Comparison of ENCODE assay signal across 33 mouse cellular contexts in the genomic region with DNA sequence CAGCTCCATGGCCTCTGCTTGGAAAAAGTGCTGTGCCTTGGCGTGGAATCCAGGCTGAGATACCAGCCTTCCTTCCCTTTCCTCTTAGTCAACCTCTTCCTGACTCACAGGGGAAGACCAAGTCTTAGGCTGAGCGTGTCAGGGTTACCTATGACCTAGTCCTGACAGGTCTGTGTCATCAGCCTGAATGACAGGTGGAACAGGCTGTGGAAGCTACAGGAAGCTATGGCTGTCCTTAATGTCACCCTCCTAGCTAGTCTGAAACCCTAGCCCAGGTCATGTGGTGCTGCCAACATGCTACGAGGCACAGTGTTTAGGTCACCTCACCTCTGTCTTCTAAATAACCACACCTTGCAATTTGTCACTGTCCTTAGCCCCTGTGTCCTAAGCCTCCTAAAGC.
"Had no signal": no experiment of that assay in that cellular context is flagged by ENCODE, and none has a peak within 500 bp of the region (broad histone marks: within the 10 kb centered on the region; RNA-seq: fewer than 3 reads in every experiment).

No protein-coding gene starts in this region.

- DNase-seq: heart, postnatal 10 days; heart, postnatal 14 days; heart, postnatal 36 days; kidney, adult 11 months; kidney, adult 18-20 months; kidney, adult 2 months; kidney, adult 8-10 months; kidney, adult 9 months; kidney, postnatal 10 days; kidney, postnatal 14 days; kidney, postnatal 25 days; kidney, postnatal 36 days; kidney, postnatal 4 days; layer of hippocampus, adult 9-11 months; layer of hippocampus, postnatal 36 days had no signal

- H3K36me3 ChIP-seq: heart, embryonic 10.5 days; heart, embryonic 12.5 days; heart, embryonic 13.5 days; heart, embryonic 15.5 days; hindbrain, embryonic 10.5 days; hindbrain, embryonic 12.5 days; hindbrain, embryonic 13.5 days; hindbrain, embryonic 15.5 days; intestine, embryonic 15.5 days; kidney, embryonic 15.5 days had no signal

- H3K9me3 ChIP-seq: heart, embryonic 10.5 days; heart, embryonic 13.5 days; heart, embryonic 15.5 days; hindbrain, embryonic 10.5 days; hindbrain, embryonic 12.5 days; hindbrain, embryonic 13.5 days; hindbrain, embryonic 15.5 days; intestine, embryonic 15.5 days; kidney, embryonic 15.5 days had no signal

- ATAC-seq: hindbrain, embryonic 16.5 days; hindbrain, postnatal 0 days; inflammation-experienced regulatory T-cells, adult 6 months; intestine, embryonic 15.5 days; intestine, embryonic 16.5 days; intestine, postnatal 0 days had no signal

- H3K4me3 ChIP-seq: heart, embryonic 10.5 days; heart, embryonic 12.5 days; heart, embryonic 13.5 days; heart, embryonic 15.5 days; hindbrain, embryonic 10.5 days; hindbrain, embryonic 12.5 days; hindbrain, embryonic 13.5 days; hindbrain, embryonic 15.5 days; intestine, embryonic 15.5 days; kidney, embryonic 15.5 days; layer of hippocampus, adult 2 months had no signal

- H3K9ac ChIP-seq: heart, embryonic 12.5 days; heart, embryonic 13.5 days; heart, embryonic 15.5 days; hindbrain, embryonic 12.5 days; hindbrain, embryonic 13.5 days; hindbrain, embryonic 14.5 days; hindbrain, embryonic 15.5 days; intestine, embryonic 15.5 days; kidney, embryonic 15.5 days had no signal

- H3K27me3 ChIP-seq: heart, embryonic 12.5 days; heart, embryonic 13.5 days; heart, embryonic 15.5 days; hindbrain, embryonic 12.5 days; hindbrain, embryonic 13.5 days; hindbrain, embryonic 15.5 days; intestine, embryonic 15.5 days; kidney, embryonic 15.5 days had no signal

- H3K4me2 ChIP-seq: heart, embryonic 12.5 days; heart, embryonic 13.5 days; heart, embryonic 15.5 days; hindbrain, embryonic 12.5 days; hindbrain, embryonic 13.5 days; hindbrain, embryonic 14.5 days; hindbrain, embryonic 15.5 days; intestine, embryonic 15.5 days; kidney, embryonic 15.5 days had no signal

- H3K27ac ChIP-seq: heart, embryonic 10.5 days; heart, embryonic 13.5 days; heart, embryonic 15.5 days; hindbrain, embryonic 10.5 days; hindbrain, embryonic 12.5 days; hindbrain, embryonic 13.5 days; hindbrain, embryonic 14.5 days; hindbrain, embryonic 15.5 days; hindbrain, postnatal 0 days; intestine, embryonic 15.5 days; kidney, embryonic 15.5 days; kidney, postnatal 0 days; layer of hippocampus, adult 2 months had no signal

- H3K4me1 ChIP-seq: heart, embryonic 10.5 days; heart, embryonic 12.5 days; heart, embryonic 13.5 days; heart, embryonic 15.5 days; hindbrain, embryonic 10.5 days; hindbrain, embryonic 13.5 days; hindbrain, embryonic 15.5 days; intestine, embryonic 15.5 days; kidney, embryonic 15.5 days had no signal
